Mouse (Mus musculus) large intestine, adult 2 months (tissue): Measurements from ENCODE around the gene Ahdc1. TPM values are rescaled to one million over a fixed set of nuclear protein-coding genes. Genes with fewer than 3 reads are reported as not detected.

Source experiments
- DNase-seq: peaks from one replicate; pipeline ENCODE4 v3.0.0-alpha.2; 2012; ENCODE audit warnings: low read depth, low spot score
- WGBS: fragments of 180-500 bp; shearing (Covaris S2); methylation state at CpG from one replicate; pipeline ENCODE4 v1.1.7; 2018; 5-methylcytosine and 5-hydroxymethylcytosine counted together
- polyA plus RNA-seq: library from polyadenylated mRNA; depleted of rRNA; stranded (reverse); fragments of >200 nt; gene quantifications from 2 replicates; pipeline ENCODE4 v1.2.3, GENCODE M21; 2012; rRNA removed

The Ahdc1 gene
- polyA plus RNA-seq, result 9.5 and 9.8 TPM in 2 replicates

GRCm38 (mm10) chr4:133011028-133011820 is at the start of gene Ahdc1:
Gene Ahdc1 (plus strand): TSS chr4:133011260.
- under 1% methylated on average over 65 of the region's 66 CpGs for WGBS
- DNase-seq, result peak; percentile 50

GRCm38 (mm10) chr4:132961866-132962265 is 49.2 kb upstream of the Ahdc1 start:
- DNase-seq, result no peak
- 90% methylated on average over 5 of the region's 5 CpGs for WGBS

- DNase-seq, result no peak
- 85% methylated on average over 4 of the region's 4 CpGs for WGBS
These were observed 48.4 kb upstream of the Ahdc1 start for GRCm38 (mm10) chr4:132962628-132963027.

GRCm38 (mm10) chr4:132963436-132963835 is 47.6 kb upstream of the Ahdc1 start:
- 23% methylated on average over 2 of the region's 2 CpGs for WGBS
- no peak for DNase-seq

GRCm38 (mm10) chr4:132964064-132964463 is 47.0 kb upstream of the Ahdc1 start:
- no peak for DNase-seq
- 80% methylated on average over 3 of the region's 3 CpGs for WGBS

GRCm38 (mm10) chr4:132964473-132964872 is 46.6 kb upstream of the Ahdc1 start:
- no peak for DNase-seq
- 92% methylated on average over 5 of the region's 5 CpGs for WGBS

- 42% methylated on average over 6 of the region's 6 CpGs for WGBS
- no peak for DNase-seq
These were observed 42.7 kb upstream of the Ahdc1 start for GRCm38 (mm10) chr4:132968105-132968938.

- WGBS, result 79% methylated on average over 6 of the region's 6 CpGs
- no peak for DNase-seq
These were observed 39.5 kb upstream of the Ahdc1 start for GRCm38 (mm10) chr4:132971601-132972000.

GRCm38 (mm10) chr4:132972101-132972500 is 39.0 kb upstream of the Ahdc1 start:
- DNase-seq, result no peak
- 50% methylated on average over 3 of the region's 3 CpGs for WGBS

GRCm38 (mm10) chr4:132972556-132972955 is 38.5 kb upstream of the Ahdc1 start:
- WGBS, result 22% methylated on average over 2 of the region's 2 CpGs
- DNase-seq, result no peak

GRCm38 (mm10) chr4:132973186-132973585 is 37.9 kb upstream of the Ahdc1 start:
- WGBS, result 74% methylated on average over 8 of the region's 8 CpGs
- DNase-seq, result no peak

- no peak for DNase-seq
- WGBS, result 17% methylated on average over 21 of the region's 21 CpGs
These were observed 37.2 kb upstream of the Ahdc1 start, which contains the start of gene Fgr for GRCm38 (mm10) chr4:132973814-132974398. Gene Fgr (plus strand): TSS chr4:132974095.

GRCm38 (mm10) chr4:132974904-132975303 is 36.2 kb upstream of the Ahdc1 start:
- DNase-seq, result no peak
- WGBS, result 9% methylated on average over 15 of the region's 15 CpGs

GRCm38 (mm10) chr4:132975791-132976190 is 35.3 kb upstream of the Ahdc1 start:
- WGBS, result 76% methylated on average over 3 of the region's 3 CpGs
- no peak for DNase-seq

- DNase-seq, result no peak
- 47% methylated on average over 6 of the region's 6 CpGs for WGBS
These were observed 34.3 kb upstream of the Ahdc1 start for GRCm38 (mm10) chr4:132976729-132977128.

- DNase-seq, result no peak
- 58% methylated on average over 5 of the region's 5 CpGs for WGBS
These were observed 33.5 kb upstream of the Ahdc1 start for GRCm38 (mm10) chr4:132977597-132977996.

- no peak for DNase-seq
- 75% methylated on average over 2 of the region's 2 CpGs for WGBS
These were observed 31.9 kb upstream of the Ahdc1 start for GRCm38 (mm10) chr4:132979186-132979585.

GRCm38 (mm10) chr4:132981621-132982020 is 29.4 kb upstream of the Ahdc1 start:
- no peak for DNase-seq
- WGBS, result 92% methylated on average over 6 of the region's 6 CpGs

- no peak for DNase-seq
- 61% methylated on average over 6 of the region's 6 CpGs for WGBS
These were observed 28.1 kb upstream of the Ahdc1 start for GRCm38 (mm10) chr4:132982999-132983398.
